Mouse (Mus musculus) bone marrow macrophage, adult 2 months (primary cell): ENCODE data around the gene Papolb. TPM values are rescaled to one million over a fixed set of nuclear protein-coding genes. Genes with fewer than 3 reads are reported as not detected.

ENCODE experiments used
- H3K27ac ChIP-seq: 2 replicates; pipeline ENCODE4 v1.5.1; 2012; ENCODE audit warnings: low read depth, low read length; ENCODE audit not compliant: insufficient read depth
- H3K4me1 ChIP-seq: 2 replicates; pipeline ENCODE4 v1.6.1; 2012; ENCODE audit warnings: low read length; ENCODE audit not compliant: control insufficient read depth, insufficient read depth
- H3K4me3 ChIP-seq: 2 replicates; pipeline ENCODE4 v1.5.1; 2012; ENCODE audit warnings: mild to moderate bottlenecking, low read length, moderate library complexity; ENCODE audit not compliant: insufficient read depth
- CTCF ChIP-seq: IDR thresholded peaks from 2 replicates; pipeline ENCODE4 v1.5.1; 2012; ENCODE audit warnings: low read depth, mild to moderate bottlenecking, low read length, moderate library complexity
- POLR2A ChIP-seq: IDR thresholded peaks from 2 replicates; pipeline ENCODE4 v1.6.1; 2012; ENCODE audit warnings: mild to moderate bottlenecking, low read depth, low read length, borderline replicate concordance
- polyA plus RNA-seq: library from polyadenylated mRNA; stranded (reverse); fragments of >200 nt; gene quantifications from 2 replicates; pipeline ENCODE4 v1.2.4, GENCODE M21; 2012; ENCODE audit not compliant: missing spikeins, insufficient read depth, insufficient read length

Papolb gene
- polyA plus RNA-seq, 1 experiment = not detected

GRCm38 (mm10) chr5:142500918-142501317 lies 29.0 kb downstream of the Papolb start:
- Histone ChIP-seq H3K27ac (no peak overlapping the region), H3K4me3 (no peak overlapping the region), H3K4me1 (no peaks in the 10 kb centered on the region)
- TF ChIP-seq CTCF = no peak
- no peak for TF ChIP-seq POLR2A

DNA sequence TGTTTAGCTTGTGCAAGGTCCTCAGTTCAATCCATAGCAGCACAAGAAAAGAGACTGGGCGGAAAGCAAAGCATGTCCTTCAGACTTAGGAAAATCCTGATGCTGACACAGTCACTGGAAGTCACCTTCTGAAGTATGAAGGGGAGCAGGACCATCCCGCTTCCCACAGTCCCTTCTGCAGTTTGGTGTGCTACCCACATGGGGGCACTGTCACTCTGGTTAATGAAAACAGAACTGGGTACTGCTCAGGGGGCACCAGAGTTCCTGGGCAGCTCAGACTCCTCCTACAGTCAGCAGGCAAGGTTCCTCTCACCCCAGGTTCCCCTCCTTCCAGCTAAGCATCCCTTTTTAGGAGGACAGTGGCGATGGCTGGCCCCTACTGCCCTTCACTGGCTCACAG lies 30.9 kb downstream of the Papolb start:
- no peak for TF ChIP-seq POLR2A
- TF ChIP-seq CTCF = peak; percentile 64
- H3K4me1 ChIP-seq = no peaks in the 10 kb centered on the region
- H3K4me3 ChIP-seq = no peak overlapping the region
- H3K27ac ChIP-seq = no peak overlapping the region

DNA sequence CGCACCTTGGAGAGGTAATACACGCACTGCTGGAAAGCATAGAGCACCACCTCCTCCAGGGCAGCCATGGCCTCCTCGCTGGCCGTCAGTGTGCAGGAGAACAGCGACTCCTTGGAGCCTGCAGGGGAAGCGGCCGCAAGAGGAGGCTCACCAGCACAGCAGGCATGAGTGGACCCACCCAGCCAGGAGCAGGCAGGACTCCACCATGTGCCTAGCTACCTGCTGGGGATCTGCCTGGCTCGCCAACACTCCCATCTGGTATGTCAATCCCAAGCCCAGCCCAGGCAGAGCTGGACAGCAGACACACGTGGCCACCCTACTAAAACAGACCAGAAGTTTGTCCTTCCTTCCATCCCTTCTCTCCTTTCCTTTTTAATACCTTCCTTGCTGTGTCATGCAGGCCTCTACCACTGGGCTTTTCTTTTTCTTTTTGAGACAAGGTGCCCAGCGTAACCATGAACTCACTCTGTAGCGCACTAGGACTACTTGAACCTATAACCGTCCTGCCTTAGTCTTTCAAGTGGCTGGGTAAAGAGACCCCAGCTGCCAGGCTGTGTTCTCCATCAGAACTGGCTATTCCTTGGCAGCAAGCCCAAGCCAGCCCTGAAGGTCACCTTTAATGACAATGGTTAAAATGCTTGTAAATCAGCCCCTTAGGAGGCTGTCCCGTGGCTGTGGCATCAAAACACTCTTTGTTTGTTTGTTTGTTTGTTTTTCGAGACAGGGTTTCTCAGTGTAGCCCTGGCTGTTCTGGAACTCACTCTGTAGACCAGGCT lies 34.4 kb downstream of the Papolb start:
- no peak for TF ChIP-seq CTCF
- no peak for TF ChIP-seq POLR2A
- Histone ChIP-seq H3K4me3 (no peak overlapping the region), H3K4me1 (peaks cover 2% of the 10 kb centered on the region; the same call in 1 of the 2 replicates), H3K27ac (no peak overlapping the region)

DNA sequence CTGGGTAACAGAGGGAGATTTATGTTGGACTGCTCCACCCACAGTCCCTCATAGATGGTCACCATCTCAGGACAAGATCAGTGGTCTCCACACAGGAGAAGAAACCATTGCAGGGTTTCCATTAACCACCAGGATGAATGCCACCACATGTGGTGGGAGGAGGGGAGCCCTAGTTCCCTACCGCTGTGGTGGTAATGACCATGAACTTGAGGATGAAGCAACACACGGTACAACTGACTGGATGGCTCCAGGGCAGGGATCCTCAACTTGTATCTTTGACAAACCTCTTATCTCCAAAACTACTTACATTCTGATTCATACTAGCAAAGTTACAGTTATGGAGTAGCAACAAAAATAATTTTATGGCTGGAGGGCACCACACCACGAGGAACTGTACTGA lies 36.6 kb downstream of the Papolb start:
- TF ChIP-seq POLR2A (no peak), CTCF (no peak)
- Histone ChIP-seq H3K27ac (no peak overlapping the region), H3K4me1 (peaks cover 2% of the 10 kb centered on the region; the same call in 1 of the 2 replicates), H3K4me3 (no peak overlapping the region)

DNA sequence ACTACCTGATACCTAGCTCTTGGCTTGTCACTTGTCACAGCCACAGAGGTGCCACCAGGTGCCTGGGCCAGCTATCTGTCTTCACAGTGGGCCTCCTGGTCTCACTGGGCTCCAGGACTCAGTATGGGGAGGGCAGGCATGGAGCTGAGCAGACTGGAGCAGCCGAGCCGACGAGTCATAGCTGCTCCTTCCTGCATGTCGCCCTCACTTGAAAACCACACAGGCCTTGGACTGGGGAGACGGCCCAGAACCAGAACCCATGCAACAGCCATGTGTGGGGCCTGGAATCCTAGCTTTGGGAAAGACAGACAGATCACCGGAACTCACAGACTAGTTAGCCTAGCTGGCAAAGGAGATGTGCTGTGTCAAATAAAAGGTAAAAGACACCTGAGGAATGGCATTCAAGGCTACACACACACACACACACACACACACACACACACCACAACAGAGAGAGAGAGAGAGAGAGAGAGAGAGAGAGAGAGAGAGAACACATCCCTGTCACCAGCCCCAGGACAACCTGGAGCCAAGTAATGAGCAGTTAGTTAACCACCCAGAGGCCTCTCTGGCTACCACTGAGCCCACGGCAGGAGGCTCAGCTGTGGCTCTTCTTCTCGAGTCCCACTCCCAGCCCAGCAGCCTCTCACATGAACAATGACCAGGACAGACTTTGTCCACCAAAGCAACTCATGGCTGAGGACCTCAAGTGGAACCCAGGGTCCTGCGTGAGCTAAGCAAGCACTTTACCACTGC lies 39.7 kb downstream of the Papolb start:
- Histone ChIP-seq H3K4me1 (peaks cover 2% of the 10 kb centered on the region; the same call in 1 of the 2 replicates), H3K4me3 (no peak overlapping the region), H3K27ac (no peak overlapping the region)
- no peak for TF ChIP-seq CTCF

GRCm38 (mm10) chr5:142486654-142487053 lies 43.2 kb downstream of the Papolb start:
- Histone ChIP-seq H3K4me3 (no peak overlapping the region), H3K27ac (no peak overlapping the region), H3K4me1 (no peaks in the 10 kb centered on the region)
- no peak for TF ChIP-seq POLR2A
- TF ChIP-seq CTCF = no peak

DNA sequence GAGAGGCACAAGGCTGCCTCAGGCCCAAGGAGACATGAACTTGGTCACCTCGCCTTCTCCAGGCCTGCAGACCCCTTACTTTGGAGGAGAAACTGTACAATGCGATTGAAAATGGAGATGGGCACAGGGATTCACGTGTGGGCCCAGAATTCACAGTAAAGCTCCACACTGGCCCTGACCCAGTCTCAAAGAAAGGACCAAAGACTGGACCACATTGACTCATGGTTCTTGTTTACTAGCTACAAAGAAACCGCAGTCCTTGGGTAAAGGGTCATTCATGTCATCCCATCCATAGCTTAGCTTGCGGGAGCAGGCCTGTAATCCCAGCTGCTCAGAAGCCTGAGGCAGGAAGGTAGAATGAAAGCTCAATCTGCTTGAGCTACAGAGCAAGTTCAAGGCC lies 46.3 kb downstream of the Papolb start:
- Histone ChIP-seq H3K4me1 (no peaks in the 10 kb centered on the region), H3K27ac (no peak overlapping the region), H3K4me3 (no peak overlapping the region)
- TF ChIP-seq CTCF (no peak), POLR2A (no peak)

DNA sequence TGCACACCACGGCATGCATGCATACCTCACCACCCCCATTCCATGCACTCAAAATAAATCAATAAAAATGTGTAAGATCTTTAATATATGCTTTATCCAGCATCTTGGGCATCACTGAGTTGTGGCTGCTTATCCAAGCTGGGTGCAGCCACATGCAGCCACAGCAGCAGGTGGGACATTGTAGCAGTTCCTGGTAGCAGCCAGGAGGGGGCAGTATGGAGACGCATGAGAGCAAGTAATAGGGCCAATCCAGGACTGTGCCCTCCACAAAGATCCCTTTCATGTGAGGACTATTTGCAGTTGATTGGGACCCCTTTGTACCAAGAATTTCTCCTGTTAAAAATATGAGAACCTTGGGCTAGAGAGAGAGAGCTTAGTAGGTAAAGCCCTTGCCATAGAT lies 47.4 kb downstream of the Papolb start:
- H3K4me3 ChIP-seq = no peak overlapping the region
- H3K27ac ChIP-seq = no peak overlapping the region
- H3K4me1 ChIP-seq = no peaks in the 10 kb centered on the region

GRCm38 (mm10) chr5:142478829-142479435 lies 50.9 kb downstream of the Papolb start:
- Histone ChIP-seq H3K27ac (no peak overlapping the region), H3K4me3 (no peak overlapping the region), H3K4me1 (peaks cover 19% of the 10 kb centered on the region)
- no peak for TF ChIP-seq POLR2A
- TF ChIP-seq CTCF = peak; percentile 95

More for the DNA sequence above, 47.4 kb downstream of the Papolb start:
- TF ChIP-seq CTCF (peak; percentile 67; the same call in 1 of the 2 replicates), POLR2A (no peak)
